Mouse (Mus musculus) bone marrow macrophage, adult 2 months (primary cell): ENCODE measurements around the gene Rab6a.

Experiments
- CTCF ChIP-seq: IDR thresholded peaks from 2 replicates; pipeline ENCODE4 v1.5.1; 2012; ENCODE audit warnings: low read depth, mild to moderate bottlenecking, low read length, moderate library complexity
- POLR2A ChIP-seq: IDR thresholded peaks from 2 replicates; pipeline ENCODE4 v1.6.1; 2012; ENCODE audit warnings: mild to moderate bottlenecking, low read depth, low read length, borderline replicate concordance

- no peak for TF ChIP-seq CTCF
- TF ChIP-seq POLR2A, result no peak
Measured at GRCm38 (mm10) chr7:100688471-100688870, 81.3 kb downstream of the Rab6a start.
